Mouse (Mus musculus): ENCODE measurements around the gene Arhgef6. TPM values are rescaled to one million over a fixed set of nuclear protein-coding genes. Genes with fewer than 3 reads are reported as not detected.
A peak's percentile ranks its signal among the peaks of the same experiment; 100 is the strongest.

Gene Arhgef6
- 5.5 and 7.4 TPM in 2 replicates for total RNA-seq (2014; rRNA removed)
- polyA plus RNA-seq (2015; fragmentation: Nextera tagmentation; extraction: Ambion mirVana): 3.4 and 3.5 TPM in 2 replicates

DNA sequence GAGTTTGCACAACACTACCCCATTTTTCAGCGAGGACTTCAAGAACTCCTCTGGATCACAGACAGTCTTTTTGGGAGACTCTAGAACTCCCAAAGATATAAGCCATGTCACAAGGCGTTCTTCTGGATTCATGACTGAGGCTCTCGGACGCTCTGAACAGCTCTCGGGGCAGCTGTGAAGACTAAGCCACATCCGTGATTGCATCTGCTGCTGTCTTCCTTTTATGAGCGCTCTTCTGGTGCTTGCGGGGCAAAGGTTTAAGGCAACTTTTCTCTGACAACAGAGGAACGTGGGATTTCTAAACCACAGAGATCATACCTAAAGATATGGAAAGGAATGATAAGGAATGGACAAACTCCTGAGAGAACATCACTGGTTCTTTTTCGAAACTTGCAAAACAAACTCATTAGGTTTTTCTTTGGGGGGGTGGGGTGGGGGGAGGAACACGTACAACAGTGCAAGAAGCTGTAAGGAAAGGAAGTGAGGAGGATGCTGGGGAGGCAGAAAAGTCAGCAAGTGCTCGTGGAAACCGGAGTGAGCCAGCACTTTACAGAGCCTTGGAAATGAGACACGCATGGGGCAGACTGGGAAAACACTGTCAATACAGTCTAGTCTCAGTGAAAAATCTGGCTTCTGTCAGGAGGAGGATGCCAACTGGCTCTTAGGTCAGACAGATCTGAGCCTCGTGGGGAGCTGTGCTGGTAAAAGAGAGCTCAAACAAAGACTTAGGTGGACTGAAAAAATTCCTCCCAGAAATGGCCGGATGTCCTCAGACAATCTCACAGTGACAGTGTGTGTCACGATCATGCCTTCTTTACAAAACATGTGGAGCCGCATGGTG is at the start of gene Arhgef6:
TSS of gene Arhgef6 (minus strand) at position 359 of the 841 bp plus-strand sequence.
- H3K36me3 ChIP-seq (ENCODE audit: insufficient read depth): no peaks in the 10 kb centered on the region

DNA sequence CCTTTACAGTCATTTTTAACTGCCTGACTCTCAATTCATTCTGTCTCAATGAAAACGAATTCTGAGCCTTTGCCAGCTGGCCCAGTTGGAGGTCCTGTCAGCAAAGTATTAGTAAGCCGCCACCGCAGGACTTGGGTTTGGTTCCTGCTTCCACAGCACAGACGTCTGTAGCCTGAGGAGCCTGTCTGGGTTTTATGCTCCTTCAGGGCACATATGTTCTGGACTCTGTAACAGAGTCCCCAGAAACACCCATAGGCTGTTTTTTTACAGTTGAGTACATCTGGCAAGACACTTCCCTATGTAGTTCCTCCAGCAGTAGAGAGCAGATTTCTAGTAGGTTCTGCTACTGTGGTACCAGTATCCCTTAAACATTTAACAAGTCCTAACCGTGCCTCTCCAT is 42.4 kb upstream of the Arhgef6 start:
- no peak for TF ChIP-seq CTCF (IDR thresholded peaks at IDR 0.05; ENCODE audit: low read depth)
- WGBS: 52% methylated on average over 5 of the region's 5 CpGs
- no peaks in the 10 kb centered on the region for H3K4me1 ChIP-seq (ENCODE audit: insufficient read depth)
- no peak overlapping the region for H3K27ac ChIP-seq (ENCODE audit: low read depth, low read length)
- ATAC-seq (0 out of 2 replicates have a peak, but pooled peaks have one; percentile 15), DNase-seq (no peak)
- peaks cover 20% of the 10 kb centered on the region; the same call in 1 of the 2 replicates for H3K36me3 ChIP-seq (ENCODE audit: insufficient read depth)
- H3K27me3 ChIP-seq (ENCODE audit: insufficient read depth, low read length): no peaks in the 10 kb centered on the region
- H3K9ac ChIP-seq: no peak overlapping the region
- no peak overlapping the region for H3K4me2 ChIP-seq (ENCODE audit: low read depth)
- H3K4me3 ChIP-seq (ENCODE audit: low read depth, low read length): no peak overlapping the region
- H3K9me3 ChIP-seq (ENCODE audit: low read length): no peaks in the 10 kb centered on the region

More for the DNA sequence above, at the start of gene Arhgef6:
- DNase-seq (peak; percentile 54), ATAC-seq (peak; percentile 94)
- H3K9me3 ChIP-seq (ENCODE audit: low read length): no peaks in the 10 kb centered on the region
- H3K4me2 ChIP-seq (ENCODE audit: low read depth): no peak within 1 kb of the TSS; the same call in 1 of the 2 replicates
- no peak within 1 kb of the TSS for H3K4me3 ChIP-seq (ENCODE audit: low read depth, low read length)
- H3K4me1 ChIP-seq (ENCODE audit: insufficient read depth): no peaks in the 10 kb centered on the region
- no peak within 1 kb of the TSS for H3K27ac ChIP-seq (ENCODE audit: low read depth, low read length)
- H3K9ac ChIP-seq: no peak within 1 kb of the TSS
- H3K27me3 ChIP-seq (ENCODE audit: insufficient read depth, low read length): no peaks in the 10 kb centered on the region
- TF ChIP-seq CTCF (IDR thresholded peaks at IDR 0.05; ENCODE audit: low read depth): no peak
- 66% methylated on average over 18 of the region's 18 CpGs for WGBS

DNA sequence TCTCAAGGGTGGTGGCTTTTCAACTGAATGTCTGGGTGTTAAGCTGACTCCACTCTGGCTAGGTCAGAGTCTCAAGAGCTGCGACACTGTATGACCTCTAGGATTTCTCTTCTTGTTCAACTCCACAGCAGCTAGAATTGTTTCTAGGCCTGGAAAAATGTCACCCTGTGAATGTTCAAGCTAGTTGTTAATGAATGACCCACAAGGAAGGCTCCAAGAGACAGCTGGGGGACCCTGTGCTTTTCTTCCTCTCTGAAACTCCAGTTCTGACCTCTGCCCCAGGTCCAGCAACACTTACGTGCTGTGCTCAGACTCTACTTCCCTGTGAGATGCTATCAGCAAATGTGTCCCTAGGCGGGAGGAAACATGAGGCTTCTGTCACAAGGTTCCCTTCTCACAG is 40.0 kb upstream of the Arhgef6 start:
- ATAC-seq (no peak), DNase-seq (no peak)
- no peak overlapping the region for H3K4me3 ChIP-seq (ENCODE audit: low read depth, low read length)
- H3K27ac ChIP-seq (ENCODE audit: low read depth, low read length): no peak overlapping the region
- H3K36me3 ChIP-seq (ENCODE audit: insufficient read depth): peaks cover 12% of the 10 kb centered on the region; the same call in 1 of the 2 replicates
- H3K4me1 ChIP-seq (ENCODE audit: insufficient read depth): no peaks in the 10 kb centered on the region
- TF ChIP-seq CTCF (IDR thresholded peaks at IDR 0.05; ENCODE audit: low read depth): no peak
- WGBS: 86% methylated on average over 3 of the region's 3 CpGs
- H3K9ac ChIP-seq: no peak overlapping the region
- no peaks in the 10 kb centered on the region for H3K27me3 ChIP-seq (ENCODE audit: insufficient read depth, low read length)
- H3K4me2 ChIP-seq (ENCODE audit: low read depth): no peak overlapping the region
- no peaks in the 10 kb centered on the region for H3K9me3 ChIP-seq (ENCODE audit: low read length)

DNA sequence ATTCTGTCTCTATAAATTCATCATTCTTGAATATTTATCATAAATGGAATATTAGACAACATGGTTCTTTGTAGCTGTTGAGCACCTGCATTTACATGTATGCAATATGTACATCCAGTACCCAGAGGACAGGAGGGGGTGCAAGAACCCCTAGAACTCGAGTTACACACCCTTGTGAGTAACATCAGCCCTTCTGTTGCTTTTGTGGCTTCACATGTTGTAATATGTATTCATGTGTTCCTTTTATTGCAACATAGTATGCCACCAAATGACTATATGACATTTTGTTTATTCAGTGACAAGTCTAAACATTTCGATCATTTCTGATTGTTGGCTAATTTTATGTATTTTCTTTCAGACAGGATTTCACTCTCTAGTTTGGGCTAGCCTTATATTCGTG is 38.6 kb upstream of the Arhgef6 start:
- no peak overlapping the region for H3K9ac ChIP-seq
- H3K4me2 ChIP-seq (ENCODE audit: low read depth): no peak overlapping the region
- DNase-seq (no peak), ATAC-seq (no peak)
- no peak overlapping the region for H3K27ac ChIP-seq (ENCODE audit: low read depth, low read length)
- WGBS: 75% methylated on average over 3 of the region's 3 CpGs
- H3K36me3 ChIP-seq (ENCODE audit: insufficient read depth): peaks cover 8% of the 10 kb centered on the region; the same call in 1 of the 2 replicates
- no peak overlapping the region for H3K4me3 ChIP-seq (ENCODE audit: low read depth, low read length)
- TF ChIP-seq CTCF (IDR thresholded peaks at IDR 0.05; ENCODE audit: low read depth): no peak
- no peaks in the 10 kb centered on the region for H3K27me3 ChIP-seq (ENCODE audit: insufficient read depth, low read length)
- no peaks in the 10 kb centered on the region for H3K4me1 ChIP-seq (ENCODE audit: insufficient read depth)
- no peaks in the 10 kb centered on the region for H3K9me3 ChIP-seq (ENCODE audit: low read length)

DNA sequence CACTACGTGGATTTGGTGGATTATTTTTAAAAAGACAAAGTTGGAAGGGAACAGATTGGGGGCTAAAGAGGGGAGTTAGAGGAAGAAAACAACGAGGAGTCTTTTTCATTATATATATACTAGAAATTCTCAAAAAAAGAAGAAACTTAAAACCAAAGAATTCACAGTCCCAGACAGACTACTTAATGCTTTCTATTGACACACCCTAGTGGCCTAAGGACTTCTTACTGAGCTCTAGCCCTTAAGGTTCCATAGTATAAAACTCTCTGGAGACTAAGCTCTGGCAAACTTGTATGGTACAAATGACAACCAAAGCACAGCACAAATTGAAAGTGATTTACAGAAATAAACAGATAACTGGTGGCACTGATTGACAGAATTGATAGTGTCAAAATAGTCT is 35.5 kb upstream of the Arhgef6 start:
- WGBS: 76% methylated on average over 2 of the region's 2 CpGs
- Histone ChIP-seq H3K4me2 (ENCODE audit: low read depth) (no peak overlapping the region), H3K36me3 (ENCODE audit: insufficient read depth) (0 out of 2 replicates have a peak, but pooled peaks cover 5% of the 10 kb centered on the region), H3K4me1 (ENCODE audit: insufficient read depth) (no peaks in the 10 kb centered on the region), H3K9ac (no peak overlapping the region), H3K27me3 (ENCODE audit: insufficient read depth, low read length) (no peaks in the 10 kb centered on the region), H3K27ac (ENCODE audit: low read depth, low read length) (no peak overlapping the region), H3K9me3 (ENCODE audit: low read length) (no peaks in the 10 kb centered on the region), H3K4me3 (ENCODE audit: low read depth, low read length) (no peak overlapping the region)
- TF ChIP-seq CTCF (IDR thresholded peaks at IDR 0.05; ENCODE audit: low read depth): no peak
- DNase-seq (no peak), ATAC-seq (no peak)

DNA sequence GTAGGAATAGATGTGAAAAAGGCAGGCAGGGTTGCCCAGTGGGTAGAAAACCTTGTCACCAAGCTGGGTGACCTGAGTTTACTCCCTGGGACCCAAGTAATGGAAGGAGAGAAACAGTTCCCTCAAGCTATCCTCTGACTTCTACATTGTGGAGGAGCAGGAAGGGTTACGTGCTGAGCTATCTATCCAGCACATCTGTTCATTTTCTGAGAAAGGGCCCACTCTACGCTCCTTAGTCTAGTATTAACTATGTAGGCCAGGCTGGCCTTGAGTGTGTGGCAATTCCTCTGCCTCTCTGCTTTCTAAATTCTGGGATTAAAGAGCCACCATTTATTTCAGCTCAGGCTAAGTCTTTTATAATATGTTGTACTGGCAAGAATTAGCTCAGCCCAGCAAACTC is 35.0 kb upstream of the Arhgef6 start:
- DNase-seq: no peak
- no peak for TF ChIP-seq CTCF (IDR thresholded peaks at IDR 0.05; ENCODE audit: low read depth)
- 91% methylated on average over 2 of the region's 2 CpGs for WGBS

DNA sequence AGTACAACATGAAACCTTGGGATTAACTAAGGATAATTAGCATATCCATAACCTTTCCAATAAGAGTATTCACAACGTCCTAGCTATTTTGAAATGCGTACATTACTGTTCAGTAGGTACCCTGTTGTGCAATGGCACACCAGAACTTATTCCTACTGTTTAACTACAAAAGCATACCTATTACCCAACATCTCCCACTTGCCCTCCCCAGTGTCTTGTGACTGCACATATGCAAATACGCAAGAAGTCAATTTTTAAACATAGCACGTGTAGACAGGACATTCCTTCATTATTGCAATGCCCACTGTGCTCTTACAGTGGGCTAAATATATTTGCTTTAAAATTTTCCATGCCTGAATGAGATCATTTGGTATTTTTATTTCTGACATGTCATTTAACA is 34.4 kb upstream of the Arhgef6 start:
- Histone ChIP-seq H3K27ac (ENCODE audit: low read depth, low read length) (no peak overlapping the region), H3K4me2 (ENCODE audit: low read depth) (no peak overlapping the region), H3K9me3 (ENCODE audit: low read length) (no peaks in the 10 kb centered on the region), H3K9ac (no peak overlapping the region), H3K4me1 (ENCODE audit: insufficient read depth) (no peaks in the 10 kb centered on the region), H3K36me3 (ENCODE audit: insufficient read depth) (no peaks in the 10 kb centered on the region), H3K27me3 (ENCODE audit: insufficient read depth, low read length) (no peaks in the 10 kb centered on the region), H3K4me3 (ENCODE audit: low read depth, low read length) (no peak overlapping the region)
- ATAC-seq: no peak
- WGBS: 85% methylated on average over 4 of the region's 4 CpGs
- no peak for DNase-seq
- no peak for TF ChIP-seq CTCF (IDR thresholded peaks at IDR 0.05; ENCODE audit: low read depth)

More for the DNA sequence above, 35.0 kb upstream of the Arhgef6 start:
- H3K4me1 ChIP-seq (ENCODE audit: insufficient read depth): no peaks in the 10 kb centered on the region
- H3K4me3 ChIP-seq (ENCODE audit: low read depth, low read length): no peak overlapping the region
- no peaks in the 10 kb centered on the region for H3K27me3 ChIP-seq (ENCODE audit: insufficient read depth, low read length)
- no peak overlapping the region for H3K4me2 ChIP-seq (ENCODE audit: low read depth)
- no peak overlapping the region for H3K9ac ChIP-seq
- H3K27ac ChIP-seq (ENCODE audit: low read depth, low read length): no peak overlapping the region
- ATAC-seq: no peak
- H3K36me3 ChIP-seq (ENCODE audit: insufficient read depth): 0 out of 2 replicates have a peak, but pooled peaks cover 2% of the 10 kb centered on the region
- no peaks in the 10 kb centered on the region for H3K9me3 ChIP-seq (ENCODE audit: low read length)

Measured in forebrain, postnatal 0 days (tissue).